Mouse (Mus musculus): ENCODE data around the gene Vmn1r171. TPM values are rescaled to one million over a fixed set of nuclear protein-coding genes. Genes with fewer than 3 reads are reported as not detected.
"Not testable (repeated sequence)": the region's sequence is repeated elsewhere in the genome, so short reads cannot be mapped to it uniquely, and the experiment has no call there.

Gene Vmn1r171
- not detected in 2 replicates for polyA plus RNA-seq (2015; fragmentation: Nextera tagmentation; extraction: Ambion mirVana)

GRCm38 (mm10) chr7:23630422-23630821 is at the start of gene Vmn1r171:
Gene Vmn1r171 (plus strand): TSS chr7:23630722.
- Histone ChIP-seq H3K4me2 (no peak within 1 kb of the TSS), H3K4me3 (replicated peaks) (no peak within 1 kb of the TSS), H3K36me3 (replicated peaks) (no peaks in the 10 kb centered on the region), H3K9me3 (replicated peaks) (no peaks in the 10 kb centered on the region), H3K27me3 (no peaks in the 10 kb centered on the region), H3K4me1 (replicated peaks) (no peaks in the 10 kb centered on the region), H3K9ac (no peak within 1 kb of the TSS), H3K27ac (replicated peaks) (no peak within 1 kb of the TSS)
- ATAC-seq (ENCODE audit: insufficient read depth), result no peak

- not testable (repeated sequence) for H3K27me3 ChIP-seq
- 17% methylated on average over 1 of the region's 1 CpGs for WGBS (ENCODE audit: insufficient replicate concordance)
Observed at GRCm38 (mm10) chr7:23605875-23606274, 24.6 kb upstream of the Vmn1r171 start, which contains the start of gene Vmn1r170. Gene Vmn1r170 (plus strand): TSS chr7:23606175.

GRCm38 (mm10) chr7:23658016-23658415 is 27.5 kb downstream of the Vmn1r171 start, which contains the start of gene Vmn1r172:
Gene Vmn1r172 (plus strand): TSS chr7:23658316.
- no peak for ATAC-seq (ENCODE audit: insufficient read depth)
- 60% methylated on average over 2 of the region's 2 CpGs for WGBS (ENCODE audit: insufficient replicate concordance)

More at GRCm38 (mm10) chr7:23605875-23606274, 24.6 kb upstream of the Vmn1r171 start, which contains the start of gene Vmn1r170:
- H3K4me2 ChIP-seq; H3K4me1 ChIP-seq (replicated peaks); H3K4me3 ChIP-seq (replicated peaks); H3K9me3 ChIP-seq (replicated peaks); H3K9ac ChIP-seq; H3K27ac ChIP-seq (replicated peaks); H3K36me3 ChIP-seq (replicated peaks); ATAC-seq (ENCODE audit: insufficient read depth): not testable (repeated sequence)

More at GRCm38 (mm10) chr7:23658016-23658415, 27.5 kb downstream of the Vmn1r171 start, which contains the start of gene Vmn1r172:
- H3K4me2 ChIP-seq, result no peak within 1 kb of the TSS
- no peaks in the 10 kb centered on the region for H3K9me3 ChIP-seq (replicated peaks)
- H3K27ac ChIP-seq (replicated peaks), result no peak within 1 kb of the TSS
- no peak within 1 kb of the TSS for H3K9ac ChIP-seq
- H3K4me3 ChIP-seq (replicated peaks), result no peak within 1 kb of the TSS
- no peaks in the 10 kb centered on the region for H3K27me3 ChIP-seq
- H3K4me1 ChIP-seq (replicated peaks), result no peaks in the 10 kb centered on the region
- H3K36me3 ChIP-seq (replicated peaks), result no peaks in the 10 kb centered on the region

Other genes with a start within 250 kb of the Vmn1r171 start
- not detected in 2 replicates for gene Nlrp5, start 244.8 kb upstream of the Vmn1r171 start, polyA plus RNA-seq (2015; fragmentation: Nextera tagmentation; extraction: Ambion mirVana)
- not detected in 2 replicates for gene Vmn1r167, start 123.5 kb upstream of the Vmn1r171 start, polyA plus RNA-seq (2015; fragmentation: Nextera tagmentation; extraction: Ambion mirVana)
- gene Vmn1r168, start 91.0 kb upstream of the Vmn1r171 start, polyA plus RNA-seq (2015; fragmentation: Nextera tagmentation; extraction: Ambion mirVana), result not detected in 2 replicates
- not detected in 2 replicates for gene Vmn1r169, start 55.2 kb upstream of the Vmn1r171 start, polyA plus RNA-seq (2015; fragmentation: Nextera tagmentation; extraction: Ambion mirVana)
- gene Vmn1r170, start 24.5 kb upstream of the Vmn1r171 start, polyA plus RNA-seq (2015; fragmentation: Nextera tagmentation; extraction: Ambion mirVana), result not detected in 2 replicates
- not detected in 2 replicates for gene Vmn1r172, start 27.6 kb downstream of the Vmn1r171 start, polyA plus RNA-seq (2015; fragmentation: Nextera tagmentation; extraction: Ambion mirVana)
- gene Vmn1r173, start 70.0 kb downstream of the Vmn1r171 start, polyA plus RNA-seq (2015; fragmentation: Nextera tagmentation; extraction: Ambion mirVana), result not detected in 2 replicates
- gene Vmn1r174, start 121.5 kb downstream of the Vmn1r171 start, polyA plus RNA-seq (2015; fragmentation: Nextera tagmentation; extraction: Ambion mirVana), result not detected in 2 replicates
- not detected in 2 replicates for gene Vmn1r175, start 179.9 kb downstream of the Vmn1r171 start, polyA plus RNA-seq (2015; fragmentation: Nextera tagmentation; extraction: Ambion mirVana)
- not detected in 2 replicates for gene Vmn1r176, start 206.7 kb downstream of the Vmn1r171 start, polyA plus RNA-seq (2015; fragmentation: Nextera tagmentation; extraction: Ambion mirVana)
- not detected in 2 replicates for gene Vmn1r177, start 235.7 kb downstream of the Vmn1r171 start, polyA plus RNA-seq (2015; fragmentation: Nextera tagmentation; extraction: Ambion mirVana)